Mouse (Mus musculus): ENCODE data around the gene Zranb1.

The Zranb1 gene

GRCm38 (mm10) chr7:132992967-132993615, 62.1 kb downstream of the Zranb1 start:
- in situ Hi-C loops (cut with MboI; ENCODE audit: unreplicated experiment in 2 of 2), result loop anchor here (5.0 to 25.0 kb wide), 4 partner anchors 58 to 436 kb away; partner anchors contain the start of gene Zranb1 (in 1 of the 2)

- in situ Hi-C loops (cut with MboI; ENCODE audit: unreplicated experiment in 2 of 2), result loop anchor here (5.0 to 25.0 kb wide), 4 partner anchors 59 to 437 kb away; partner anchors contain the start of gene Zranb1 (in 1 of the 2)
Observed at GRCm38 (mm10) chr7:132994120-132994519, 63.2 kb downstream of the Zranb1 start.

- in situ Hi-C loops (cut with MboI; ENCODE audit: unreplicated experiment in 2 of 2), result loop anchor here (5.0 to 25.0 kb wide), 6 partner anchors 60 to 437 kb away; partner anchors contain the start of gene Zranb1 (in 2 of the 2)
Observed at GRCm38 (mm10) chr7:132994628-132995191, 63.8 kb downstream of the Zranb1 start.

GRCm38 (mm10) chr7:132996391-132996790, 65.4 kb downstream of the Zranb1 start:
- in situ Hi-C loops (cut with MboI; ENCODE audit: unreplicated experiment in 2 of 2), result loop anchor here (5.0 to 25.0 kb wide), 5 partner anchors 62 to 344 kb away; partner anchors contain the start of gene Zranb1 (in 2 of the 2)

GRCm38 (mm10) chr7:132998639-132999038, 67.7 kb downstream of the Zranb1 start:
- in situ Hi-C loops (cut with MboI; ENCODE audit: unreplicated experiment in 2 of 2), result loop anchor here (5.0 to 25.0 kb wide), 5 partner anchors 64 to 346 kb away; partner anchors contain the start of gene Zranb1 (in 2 of the 2)

GRCm38 (mm10) chr7:132999061-132999460, 68.1 kb downstream of the Zranb1 start:
- in situ Hi-C loops (cut with MboI; ENCODE audit: unreplicated experiment in 2 of 2), result loop anchor here (5.0 to 25.0 kb wide), 5 partner anchors 64 to 347 kb away; partner anchors contain the start of gene Zranb1 (in 2 of the 2)

- in situ Hi-C loops (cut with MboI; ENCODE audit: unreplicated experiment in 2 of 2), result loop anchor here (10.0 to 25.0 kb wide), 6 partner anchors 517 to 1589 kb away; partner anchors contain the start of genes Acadsb (in 1 of the 2), Hmx2 (in 1 of the 2), Hmx3 (in 1 of the 2) and Ikzf5 (in 1 of the 2)
Observed at GRCm38 (mm10) chr7:133001388-133001787, 70.4 kb downstream of the Zranb1 start.

GRCm38 (mm10) chr7:133002271-133002670, 71.3 kb downstream of the Zranb1 start:
- in situ Hi-C loops (cut with MboI; ENCODE audit: unreplicated experiment in 2 of 2), result loop anchor here (10.0 to 25.0 kb wide), 6 partner anchors 517 to 1590 kb away; partner anchors contain the start of genes Acadsb (in 1 of the 2), Hmx2 (in 1 of the 2), Hmx3 (in 1 of the 2) and Ikzf5 (in 1 of the 2)

- in situ Hi-C loops (cut with MboI; ENCODE audit: unreplicated experiment in 2 of 2), result loop anchor here (10.0 to 25.0 kb wide), 6 partner anchors 519 to 1591 kb away; partner anchors contain the start of genes Acadsb (in 1 of the 2), Hmx2 (in 1 of the 2), Hmx3 (in 1 of the 2) and Ikzf5 (in 1 of the 2)
Observed at GRCm38 (mm10) chr7:133003421-133003820, 72.5 kb downstream of the Zranb1 start.

- in situ Hi-C loops (cut with MboI; ENCODE audit: unreplicated experiment in 2 of 2), result loop anchor here (5.0 to 25.0 kb wide), 7 partner anchors 521 to 1593 kb away; partner anchors contain the start of genes Acadsb (in 1 of the 2), Hmx2 (in 1 of the 2), Hmx3 (in 1 of the 2) and Ikzf5 (in 1 of the 2)
Observed at GRCm38 (mm10) chr7:133005772-133006171, 74.8 kb downstream of the Zranb1 start.

GRCm38 (mm10) chr7:133007343-133007742, 76.4 kb downstream of the Zranb1 start:
- in situ Hi-C loops (cut with MboI; ENCODE audit: unreplicated experiment in 2 of 2), result loop anchor here (5.0 to 25.0 kb wide), 7 partner anchors 523 to 1595 kb away; partner anchors contain the start of genes Acadsb (in 1 of the 2), Hmx2 (in 1 of the 2), Hmx3 (in 1 of the 2) and Ikzf5 (in 1 of the 2)

- in situ Hi-C loops (cut with MboI; ENCODE audit: unreplicated experiment in 2 of 2), result loop anchor here (5.0 to 25.0 kb wide), 7 partner anchors 524 to 1596 kb away; partner anchors contain the start of genes Acadsb (in 1 of the 2), Hmx2 (in 1 of the 2), Hmx3 (in 1 of the 2) and Ikzf5 (in 1 of the 2)
Observed at GRCm38 (mm10) chr7:133008663-133009062, 77.7 kb downstream of the Zranb1 start.

- in situ Hi-C loops (cut with MboI; ENCODE audit: unreplicated experiment in 2 of 2), result loop anchor here (5.0 to 25.0 kb wide), 8 partner anchors 525 to 1597 kb away; partner anchors contain the start of genes Hmx2 (in 2 of the 2), Hmx3 (in 2 of the 2), Acadsb (in 1 of the 2) and Ikzf5 (in 1 of the 2)
Observed at GRCm38 (mm10) chr7:133009676-133010075, 78.7 kb downstream of the Zranb1 start.

GRCm38 (mm10) chr7:133010477-133010876, 79.5 kb downstream of the Zranb1 start:
- in situ Hi-C loops (cut with MboI; ENCODE audit: unreplicated experiment in 2 of 2), result loop anchor here (10.0 to 25.0 kb wide), 3 partner anchors 1466 to 1598 kb away; partner anchors contain the start of genes Hmx2 (in 2 of the 2), Hmx3 (in 2 of the 2), Acadsb (in 1 of the 2) and Ikzf5 (in 1 of the 2)

- in situ Hi-C loops (cut with MboI; ENCODE audit: unreplicated experiment in 2 of 2), result loop anchor here (10.0 to 25.0 kb wide), 3 partner anchors 1466 to 1599 kb away; partner anchors contain the start of genes Hmx2 (in 2 of the 2), Hmx3 (in 2 of the 2), Acadsb (in 1 of the 2) and Ikzf5 (in 1 of the 2)
Observed at GRCm38 (mm10) chr7:133011191-133011590, 80.2 kb downstream of the Zranb1 start.

- in situ Hi-C loops (cut with MboI; ENCODE audit: unreplicated experiment in 2 of 2), result loop anchor here (10.0 to 25.0 kb wide), 3 partner anchors 1467 to 1599 kb away; partner anchors contain the start of genes Hmx2 (in 2 of the 2), Hmx3 (in 2 of the 2), Acadsb (in 1 of the 2) and Ikzf5 (in 1 of the 2)
Observed at GRCm38 (mm10) chr7:133011611-133012010, 80.7 kb downstream of the Zranb1 start.

- in situ Hi-C loops (cut with MboI; ENCODE audit: unreplicated experiment in 2 of 2), result loop anchor here (10.0 to 25.0 kb wide), 3 partner anchors 1468 to 1601 kb away; partner anchors contain the start of genes Hmx2 (in 2 of the 2), Hmx3 (in 2 of the 2), Acadsb (in 1 of the 2) and Ikzf5 (in 1 of the 2)
Observed at GRCm38 (mm10) chr7:133012637-133013366, 81.9 kb downstream of the Zranb1 start.

- in situ Hi-C loops (cut with MboI; ENCODE audit: unreplicated experiment in 2 of 2), result loop anchor here (10.0 to 25.0 kb wide), 3 partner anchors 1469 to 1602 kb away; partner anchors contain the start of genes Hmx2 (in 2 of the 2), Hmx3 (in 2 of the 2), Acadsb (in 1 of the 2) and Ikzf5 (in 1 of the 2)
Observed at GRCm38 (mm10) chr7:133013923-133014322, 83.0 kb downstream of the Zranb1 start.
